Mouse (Mus musculus): ENCODE measurements around the gene Palb2.
"Not testable (repeated sequence)": the region's sequence is repeated elsewhere in the genome, so short reads cannot be mapped to it uniquely, and the experiment has no call there.

GRCm38 (mm10) chr7:122101014-122101746 lies 31.6 kb downstream of the Palb2 start:
- not testable (repeated sequence) for TF ChIP-seq POLR2A, CTCF (IDR thresholded peaks at IDR 0.05; ENCODE audit: extremely low read depth, insufficient read depth, low read length)
